Mouse (Mus musculus) heart, embryonic 11.5 days (tissue): ENCODE data around the gene Fam161a. TPM values are rescaled to one million over a fixed set of nuclear protein-coding genes. Genes with fewer than 3 reads are reported as not detected.
"Not testable (repeated sequence)": the region's sequence is repeated elsewhere in the genome, so short reads cannot be mapped to it uniquely, and the experiment has no call there.

Source experiments
- ATAC-seq: fragments of 200-750 bp; cut with Nextera tagmentation; replicated peaks from 2 replicates; pipeline ENCODE4 v1.8.0; 2017; ENCODE audit warnings: moderate library complexity; ENCODE audit not compliant: insufficient number of reproducible peaks, low FRiP score, low TSS enrichment
- H3K27ac ChIP-seq: fragments of 300-500 bp; sonication (generic); 2 replicates; pipeline ENCODE4 v1.5.1; 2014; ENCODE audit warnings: mild to moderate bottlenecking, low read depth, low read length
- H3K27me3 ChIP-seq: fragments of 300-500 bp; sonication (generic); 2 replicates; pipeline ENCODE4 v1.6.1; 2014; ENCODE audit warnings: mild to moderate bottlenecking, low read length, mixed read lengths; ENCODE audit not compliant: control insufficient read depth, insufficient read depth
- H3K36me3 ChIP-seq: fragments of 300-500 bp; sonication (generic); 2 replicates; pipeline ENCODE4 v1.6.1; 2014; ENCODE audit warnings: mild to moderate bottlenecking, low read length, moderate library complexity, mixed read lengths; ENCODE audit not compliant: control insufficient read depth, insufficient read depth
- H3K4me1 ChIP-seq: fragments of 300-500 bp; sonication (generic); 2 replicates; pipeline ENCODE4 v1.6.1; 2014; ENCODE audit warnings: low read length; ENCODE audit not compliant: control insufficient read depth, insufficient read depth
- H3K4me2 ChIP-seq: fragments of 300-500 bp; sonication (generic); 2 replicates; pipeline ENCODE4 v1.6.1; 2014; ENCODE audit warnings: mild to moderate bottlenecking, moderate library complexity
- H3K4me3 ChIP-seq: fragments of 300-500 bp; sonication (generic); 2 replicates; pipeline ENCODE4 v1.5.1; 2014; ENCODE audit warnings: low read depth, low read length
- H3K9ac ChIP-seq: fragments of 300-500 bp; sonication (generic); 2 replicates; pipeline ENCODE4 v1.6.1; 2014; ENCODE audit warnings: mild to moderate bottlenecking, low read depth, low read length, moderate library complexity
- H3K9me3 ChIP-seq: fragments of 300-500 bp; sonication (generic); replicated peaks from 2 replicates; pipeline ENCODE4 v1.6.1; 2016; ENCODE audit warnings: low read length; ENCODE audit not compliant: control insufficient read depth
- WGBS: fragments of 180-500 bp; shearing (Covaris S2); extraction: QIAGEN DNeasy Blood & Tissue Kit; methylation state at CpG from one replicate; pipeline ENCODE4 v1.1.7; 2014; ENCODE audit not compliant: insufficient replicate concordance; 5-methylcytosine and 5-hydroxymethylcytosine counted together
- polyA plus RNA-seq: library from polyadenylated mRNA; unstranded; fragments of >200 nt; fragmentation: Nextera tagmentation; extraction: Ambion mirVana; gene quantifications from 2 replicates; pipeline ENCODE4 v1.2.1, GENCODE M21; 2014

Gene Fam161a
- polyA plus RNA-seq, 1 experiment from 2014 or later = 1.9 TPM

DNA sequence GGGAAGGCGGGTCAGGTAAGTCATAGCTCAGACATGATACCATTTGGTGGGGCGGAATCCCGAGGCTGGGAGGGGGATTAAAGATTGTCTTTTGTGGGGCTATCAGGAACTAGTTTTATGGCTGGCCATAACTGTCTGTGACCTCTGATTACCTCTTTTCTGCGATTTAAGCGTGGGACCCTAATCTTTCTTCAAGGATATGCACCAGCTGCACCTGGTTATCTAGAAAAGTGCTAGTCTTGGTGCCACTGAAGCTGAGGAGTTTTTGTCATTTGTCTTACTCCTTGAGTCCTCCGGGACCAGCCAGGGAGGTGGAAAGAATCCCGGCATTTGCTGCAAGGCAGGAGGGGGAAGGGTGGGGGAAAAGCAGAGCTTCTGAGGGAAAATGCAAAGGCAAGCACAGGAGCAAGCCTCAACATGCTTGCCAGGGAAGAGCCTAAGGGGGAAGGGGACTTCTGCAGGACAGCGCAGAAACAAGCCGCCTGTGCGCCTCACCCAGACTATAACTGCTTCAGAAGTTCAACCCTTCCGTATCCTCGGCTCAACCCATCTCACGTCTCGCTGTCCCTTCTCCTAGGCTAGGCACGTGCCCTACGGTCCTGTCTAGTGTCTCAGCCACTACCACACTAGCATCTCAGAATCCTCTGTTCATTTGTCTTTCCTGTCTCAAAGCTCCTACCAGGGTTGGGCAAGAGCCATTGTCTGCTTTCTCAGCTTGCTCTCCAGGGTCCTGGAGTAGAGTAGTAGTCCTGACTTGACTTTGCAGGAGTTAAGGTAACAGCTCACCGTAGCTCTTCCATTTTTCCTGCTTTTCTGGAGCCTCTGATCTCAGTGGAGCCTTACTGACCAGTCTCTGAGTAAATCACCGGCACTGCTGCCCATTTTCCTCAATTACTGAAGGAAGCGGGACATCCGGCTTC is 40.6 kb downstream of the Fam161a start:
- Histone ChIP-seq H3K4me1 (peaks cover 4% of the 10 kb centered on the region; the same call in 1 of the 2 replicates), H3K27ac (no peak overlapping the region), H3K36me3 (no peaks in the 10 kb centered on the region), H3K4me3 (peak overlapping the region; percentile 19), H3K27me3 (0 out of 2 replicates have a peak, but pooled peaks cover 4% of the 10 kb centered on the region), H3K4me2 (peak overlapping the region; percentile 52), H3K9me3 (no peaks in the 10 kb centered on the region), H3K9ac (no peak overlapping the region)
- peak; percentile 52; the same call in 1 of the 2 replicates for ATAC-seq
- WGBS = 27% methylated on average over 20 of the region's 20 CpGs

DNA sequence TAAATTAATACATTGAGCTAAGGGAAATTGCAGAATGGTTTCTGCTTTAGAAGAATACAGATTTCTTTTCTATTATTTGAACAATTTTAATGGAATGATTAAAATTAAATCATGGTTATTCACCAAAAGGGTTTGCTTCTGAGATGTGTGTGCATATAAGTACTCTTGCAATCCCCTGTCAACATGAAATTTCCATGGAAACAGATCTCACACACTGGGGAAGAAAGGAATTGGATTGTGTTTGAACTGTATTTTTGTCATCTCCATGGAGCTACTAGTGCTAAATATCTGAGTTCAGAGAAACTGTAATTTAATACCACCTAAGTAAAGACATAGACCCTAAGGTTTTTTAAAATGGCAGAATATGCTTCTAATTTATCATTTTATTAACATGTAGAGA is 42.3 kb downstream of the Fam161a start:
- Histone ChIP-seq H3K4me3 (no peak overlapping the region), H3K9me3 (no peaks in the 10 kb centered on the region), H3K27me3 (0 out of 2 replicates have a peak, but pooled peaks cover 4% of the 10 kb centered on the region), H3K27ac (no peak overlapping the region), H3K36me3 (no peaks in the 10 kb centered on the region), H3K4me2 (no peak overlapping the region), H3K9ac (no peak overlapping the region), H3K4me1 (peaks cover 4% of the 10 kb centered on the region; the same call in 1 of the 2 replicates)
- no peak for ATAC-seq

DNA sequence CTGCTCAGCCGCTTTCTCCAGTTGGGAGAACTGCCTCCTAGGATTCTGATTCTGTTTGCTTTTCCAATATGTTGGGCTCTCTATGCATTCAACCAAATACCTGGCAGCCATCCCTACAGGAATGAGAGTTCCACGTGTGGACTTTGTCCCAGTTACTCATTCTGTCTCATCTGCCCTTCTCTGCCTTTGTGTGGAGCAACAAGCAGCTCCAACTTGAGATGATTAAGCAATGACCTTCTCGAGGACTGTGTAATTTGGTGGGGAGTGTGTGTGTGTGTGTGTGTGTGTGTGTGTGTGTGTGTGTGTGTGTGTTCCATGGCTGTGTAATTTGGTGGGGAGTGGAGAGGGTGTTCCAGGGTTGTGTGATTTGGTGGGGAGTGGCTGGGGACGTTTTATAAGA is 45.0 kb downstream of the Fam161a start:
- H3K27me3 ChIP-seq = 0 out of 2 replicates have a peak, but pooled peaks cover 4% of the 10 kb centered on the region
- H3K9ac ChIP-seq = no peak overlapping the region
- no peak for ATAC-seq
- WGBS = 61% methylated on average over 4 of the region's 4 CpGs
- H3K4me2 ChIP-seq = no peak overlapping the region
- H3K9me3 ChIP-seq = no peaks in the 10 kb centered on the region
- no peak overlapping the region for H3K27ac ChIP-seq
- H3K4me3 ChIP-seq = no peak overlapping the region
- H3K36me3 ChIP-seq = no peaks in the 10 kb centered on the region
- peaks cover 4% of the 10 kb centered on the region; the same call in 1 of the 2 replicates for H3K4me1 ChIP-seq

DNA sequence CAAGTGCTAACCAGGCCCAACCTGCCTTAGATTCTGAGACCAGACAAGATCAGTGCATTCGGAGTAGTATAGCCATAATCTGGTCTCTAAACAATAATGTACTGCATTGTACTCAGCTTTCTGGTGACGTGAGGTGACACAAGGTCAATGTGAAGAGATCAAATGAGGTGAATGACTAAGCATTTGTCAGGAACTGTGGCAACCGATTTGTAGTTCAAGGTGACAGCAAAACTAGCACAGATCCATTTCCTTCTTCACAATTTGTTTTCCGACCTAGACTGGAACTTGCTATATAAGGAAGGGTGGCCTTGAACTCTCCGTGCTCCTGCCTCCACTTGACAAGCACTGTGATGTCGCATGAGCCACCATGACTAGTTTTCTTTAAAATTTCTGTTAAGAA is 55.8 kb downstream of the Fam161a start:
- no peak overlapping the region for H3K4me3 ChIP-seq
- no peak overlapping the region for H3K27ac ChIP-seq
- WGBS = 70% methylated on average over 6 of the region's 6 CpGs
- H3K4me2 ChIP-seq = no peak overlapping the region
- H3K36me3 ChIP-seq = no peaks in the 10 kb centered on the region
- no peak overlapping the region for H3K9ac ChIP-seq
- no peak for ATAC-seq
- H3K27me3 ChIP-seq = no peaks in the 10 kb centered on the region
- H3K9me3 ChIP-seq = no peaks in the 10 kb centered on the region
- H3K4me1 ChIP-seq = 0 out of 2 replicates have a peak, but pooled peaks cover 2% of the 10 kb centered on the region

DNA sequence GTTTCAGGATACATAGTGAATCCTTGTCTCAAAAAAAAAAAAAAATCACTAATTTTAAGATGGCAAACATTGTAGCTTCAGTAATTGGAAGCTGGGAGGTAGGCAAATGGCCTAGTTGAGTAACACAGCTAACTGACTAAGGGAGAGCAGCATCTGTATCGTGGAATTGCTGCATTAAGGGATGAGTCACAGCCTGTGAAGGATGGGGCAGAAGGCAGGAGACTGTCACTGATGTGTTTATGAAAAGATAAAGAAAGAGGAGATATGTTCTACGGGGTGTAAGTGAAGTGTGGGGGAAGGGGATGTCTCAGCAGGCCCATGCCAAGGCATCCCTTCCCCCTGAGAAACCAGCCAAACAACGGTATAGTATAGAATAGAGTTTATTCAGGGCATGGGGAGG is 56.5 kb downstream of the Fam161a start:
- Histone ChIP-seq H3K27ac (no peak overlapping the region), H3K4me3 (no peak overlapping the region), H3K27me3 (no peaks in the 10 kb centered on the region), H3K9ac (no peak overlapping the region), H3K4me2 (no peak overlapping the region), H3K4me1 (0 out of 2 replicates have a peak, but pooled peaks cover 2% of the 10 kb centered on the region), H3K36me3 (no peaks in the 10 kb centered on the region), H3K9me3 (no peaks in the 10 kb centered on the region)
- WGBS = 46% methylated on average over 3 of the region's 3 CpGs
- no peak for ATAC-seq

DNA sequence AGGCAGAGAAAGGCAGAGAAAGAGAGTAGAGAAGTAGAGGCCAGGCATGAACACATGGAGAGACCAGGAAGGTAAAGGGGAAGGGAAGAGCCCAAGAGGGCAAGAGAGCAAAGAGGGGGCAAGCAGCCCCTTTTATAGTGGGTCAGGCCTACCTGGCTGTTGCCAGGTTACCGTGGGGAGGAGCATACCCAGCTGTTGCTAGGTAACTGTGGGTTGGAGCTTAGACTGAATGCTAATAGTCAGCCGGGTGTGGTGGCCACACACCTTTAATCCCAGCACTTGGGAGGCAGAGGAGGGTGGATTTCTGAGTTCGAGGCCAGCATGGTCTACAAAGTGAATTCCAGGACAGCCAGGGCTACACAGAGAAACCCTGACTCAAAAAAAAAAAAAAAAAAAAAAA is 56.9 kb downstream of the Fam161a start:
- H3K9me3 ChIP-seq, H3K4me3 ChIP-seq, ATAC-seq, H3K4me2 ChIP-seq, H3K9ac ChIP-seq, H3K36me3 ChIP-seq, H3K27ac ChIP-seq, H3K27me3 ChIP-seq, H3K4me1 ChIP-seq: not testable (repeated sequence)
- 43% methylated on average over 3 of the region's 3 CpGs for WGBS

DNA sequence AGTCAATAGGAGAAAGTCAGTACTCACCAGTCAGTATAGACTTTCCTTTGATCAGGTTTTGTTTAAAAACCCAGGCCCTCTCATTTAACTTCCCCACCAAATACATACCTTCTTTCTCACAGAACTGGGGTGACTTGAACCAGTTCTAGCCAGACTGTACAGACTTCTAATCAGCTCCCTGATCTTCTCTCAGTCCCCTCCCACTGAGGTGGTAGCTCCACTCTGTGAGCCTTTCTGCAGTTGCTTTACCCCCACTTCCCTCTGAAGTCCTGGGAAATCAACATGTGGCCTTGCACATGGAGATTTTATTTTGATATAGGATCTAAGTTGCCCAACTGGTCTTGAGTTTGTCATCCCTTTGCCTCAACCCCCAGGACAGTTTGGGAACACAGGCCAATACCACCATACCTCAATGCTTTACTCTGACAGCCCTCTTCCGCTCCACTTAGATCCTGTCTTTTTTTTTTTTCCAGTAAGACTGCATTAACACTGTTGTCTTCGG is 57.9 kb downstream of the Fam161a start:
- Histone ChIP-seq H3K27ac (no peak overlapping the region), H3K36me3 (no peaks in the 10 kb centered on the region), H3K9me3 (no peaks in the 10 kb centered on the region), H3K4me2 (no peak overlapping the region), H3K9ac (no peak overlapping the region), H3K27me3 (no peaks in the 10 kb centered on the region), H3K4me1 (0 out of 2 replicates have a peak, but pooled peaks cover 2% of the 10 kb centered on the region), H3K4me3 (no peak overlapping the region)
- WGBS = 72% methylated on average over 2 of the region's 2 CpGs
- no peak for ATAC-seq

DNA sequence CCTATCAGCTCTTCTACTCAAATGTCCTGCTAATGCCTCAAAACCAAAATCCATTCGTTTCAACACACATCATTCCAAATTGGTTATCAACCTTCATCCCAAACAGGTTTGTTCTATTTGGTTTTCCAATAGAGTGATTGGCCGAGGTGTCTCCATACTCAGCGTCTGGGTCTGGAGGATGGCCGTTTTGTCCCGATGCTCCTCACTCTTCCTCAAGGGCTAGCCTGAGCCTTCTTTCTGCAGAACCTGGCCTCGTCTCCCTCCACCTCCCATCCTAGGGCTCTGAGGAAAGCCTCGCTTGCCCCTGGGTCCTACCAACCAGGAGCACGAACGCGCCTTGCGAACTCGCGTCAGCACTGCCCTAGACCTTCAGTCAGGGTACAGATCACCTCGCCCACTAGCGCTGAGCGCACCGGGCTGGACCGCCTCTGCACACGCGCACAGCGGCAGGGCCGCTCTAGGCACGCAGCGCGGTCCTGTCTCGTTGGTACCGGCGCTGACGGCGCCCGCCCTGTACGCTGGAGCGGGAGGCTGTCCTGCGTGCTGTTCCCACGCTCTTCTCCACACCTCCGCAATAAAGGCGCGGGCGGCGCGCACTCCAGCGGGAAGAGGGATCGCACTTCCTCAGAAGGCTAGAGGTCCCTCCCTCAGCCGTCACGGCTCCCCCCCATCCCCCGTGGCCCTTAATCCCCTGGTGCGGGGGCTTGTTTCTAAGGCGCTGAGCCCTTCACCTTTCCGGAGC is 60.2 kb downstream of the Fam161a start:
- no peaks in the 10 kb centered on the region for H3K27me3 ChIP-seq
- 0 out of 2 replicates have a peak, but pooled peaks cover 2% of the 10 kb centered on the region for H3K4me1 ChIP-seq
- no peaks in the 10 kb centered on the region for H3K9me3 ChIP-seq
- ATAC-seq = peak; percentile 99
- WGBS = under 1% methylated on average over 48 of the region's 49 CpGs
- peak overlapping the region; percentile 75 for H3K4me2 ChIP-seq
- no peaks in the 10 kb centered on the region for H3K36me3 ChIP-seq
- peak overlapping the region; percentile 84 for H3K9ac ChIP-seq
- peak overlapping the region; percentile 57 for H3K27ac ChIP-seq
- peak overlapping the region; percentile 68 for H3K4me3 ChIP-seq
